In genomic region chr15:56440171-56440570, GRCm38 (mm10) we compare ENCODE assay signal across 15 mouse cellular contexts.
"Had no signal": no experiment of that assay in that cellular context is flagged by ENCODE, and none has a peak within 500 bp of the region (broad histone marks: within the 10 kb centered on the region; RNA-seq: fewer than 3 reads in every experiment).

No protein-coding gene starts in this region.

- DNase-seq: retina, postnatal 1 day; right cerebral cortex, adult 18-20 months; right cerebral cortex, postnatal 14 days; right cerebral cortex, postnatal 25 days; right cerebral cortex, postnatal 4 days; spleen, adult 18-20 months; thymus, adult 18-20 months; thymus, adult 2 months; thymus, postnatal 14 days; thymus, postnatal 25 days; thymus, postnatal 36 days; thymus, postnatal 4 days had no signal

- H3K4me1 ChIP-seq: neural tube, embryonic 15.5 days; stomach, embryonic 15.5 days had no signal

- H3K36me3 ChIP-seq: neural tube, embryonic 15.5 days; stomach, embryonic 15.5 days had no signal

- H3K9me3 ChIP-seq: neural tube, embryonic 15.5 days; stomach, embryonic 15.5 days had no signal

- H3K4me2 ChIP-seq: neural tube, embryonic 15.5 days; stomach, embryonic 15.5 days had no signal

- H3K27ac ChIP-seq: neural tube, embryonic 15.5 days; stomach, embryonic 15.5 days; stomach, postnatal 0 days had no signal

- H3K27me3 ChIP-seq: neural tube, embryonic 15.5 days; stomach, embryonic 15.5 days had no signal

- H3K4me3 ChIP-seq: neural tube, embryonic 15.5 days; stomach, embryonic 15.5 days had no signal

- H3K9ac ChIP-seq: neural tube, embryonic 15.5 days; stomach, embryonic 15.5 days had no signal
